Mouse (Mus musculus): ENCODE data around the gene Olfr1358. TPM values are rescaled to one million over a fixed set of nuclear protein-coding genes. Genes with fewer than 3 reads are reported as not detected.

Olfr1358 gene
- polyA plus RNA-seq, 1 experiment from 2014 or later: not detected

DNA sequence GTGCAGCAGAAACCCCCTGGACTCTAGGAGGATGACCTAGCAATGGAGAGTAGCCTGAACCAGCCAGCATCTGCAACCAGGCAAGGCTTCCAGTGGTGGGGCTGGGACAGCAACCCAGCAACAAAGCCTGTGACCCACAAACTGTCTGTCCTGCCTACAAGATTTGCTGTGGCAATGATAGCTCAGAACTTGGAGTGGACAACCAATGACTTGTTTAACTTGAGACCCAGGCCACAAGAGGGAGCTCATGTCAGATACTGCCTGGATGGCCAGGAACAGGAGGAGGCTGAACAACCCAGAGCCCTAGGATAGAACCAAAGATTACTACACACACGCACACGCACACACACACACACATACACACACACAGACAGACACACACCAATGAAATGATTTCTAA lies 23.7 kb downstream of the Olfr1358 start:
- no peaks in the 10 kb centered on the region for H3K36me3 ChIP-seq (replicated peaks; ENCODE audit: control insufficient read depth, insufficient read depth)
- ATAC-seq (ENCODE audit: low FRiP score): no peak
- no peak overlapping the region for H3K4me3 ChIP-seq (replicated peaks; ENCODE audit: low read length)
- H3K4me1 ChIP-seq (replicated peaks; ENCODE audit: control insufficient read depth, insufficient read depth, low read length): no peaks in the 10 kb centered on the region
- no peak overlapping the region for H3K27ac ChIP-seq
- no peak overlapping the region for H3K4me2 ChIP-seq (replicated peaks)
- WGBS: 70% methylated on average over 2 of the region's 2 CpGs
- DNase-seq (ENCODE audit: low spot score): no peak
- H3K27me3 ChIP-seq (ENCODE audit: control insufficient read depth, insufficient read depth, low read length): no peaks in the 10 kb centered on the region
- H3K9ac ChIP-seq: no peak overlapping the region
- H3K9me3 ChIP-seq (ENCODE audit: control insufficient read depth, low read length): no peaks in the 10 kb centered on the region

DNA sequence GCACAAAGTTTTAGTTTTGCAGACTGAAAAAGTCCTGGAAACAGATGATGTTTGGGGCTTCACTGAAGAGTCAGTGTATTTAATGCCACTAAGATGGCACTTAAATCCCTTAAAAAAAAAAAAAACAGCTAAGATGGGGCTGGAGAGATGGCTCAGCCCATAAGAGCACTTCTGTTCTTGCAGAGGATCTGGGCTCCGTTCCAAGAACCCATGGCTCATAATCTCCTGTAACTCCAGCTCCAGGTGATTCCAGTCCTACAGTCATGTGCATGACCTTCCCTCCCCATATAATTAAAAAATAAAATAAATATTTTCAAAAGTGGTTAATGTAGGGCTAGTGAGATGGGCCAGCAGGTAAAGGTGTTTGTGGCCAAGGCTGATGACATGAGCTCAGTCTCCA lies 47.8 kb downstream of the Olfr1358 start:
- Histone ChIP-seq H3K4me2 (replicated peaks) (no peak overlapping the region), H3K27ac (no peak overlapping the region), H3K9me3 (ENCODE audit: control insufficient read depth, low read length) (no peaks in the 10 kb centered on the region), H3K4me3 (replicated peaks; ENCODE audit: low read length) (no peak overlapping the region), H3K9ac (no peak overlapping the region), H3K27me3 (ENCODE audit: control insufficient read depth, insufficient read depth, low read length) (no peaks in the 10 kb centered on the region), H3K4me1 (replicated peaks; ENCODE audit: control insufficient read depth, insufficient read depth, low read length) (no peaks in the 10 kb centered on the region), H3K36me3 (replicated peaks; ENCODE audit: control insufficient read depth, insufficient read depth) (no peaks in the 10 kb centered on the region)
- ATAC-seq (ENCODE audit: low FRiP score) (no peak), DNase-seq (ENCODE audit: low spot score) (no peak)
- 94% methylated on average over 1 of the region's 1 CpGs for WGBS

- 89% methylated on average over 3 of the region's 3 CpGs for WGBS
- no peaks in the 10 kb centered on the region for H3K27me3 ChIP-seq (ENCODE audit: control insufficient read depth, insufficient read depth, low read length)
- no peaks in the 10 kb centered on the region for H3K9me3 ChIP-seq (ENCODE audit: control insufficient read depth, low read length)
- no peak for ATAC-seq (ENCODE audit: low FRiP score)
- no peaks in the 10 kb centered on the region for H3K36me3 ChIP-seq (replicated peaks; ENCODE audit: control insufficient read depth, insufficient read depth)
- no peak for DNase-seq (ENCODE audit: low spot score)
- H3K27ac ChIP-seq: no peak overlapping the region
- no peak overlapping the region for H3K9ac ChIP-seq
- H3K4me2 ChIP-seq (replicated peaks): no peak overlapping the region
- H3K4me3 ChIP-seq (replicated peaks; ENCODE audit: low read length): no peak overlapping the region
- no peaks in the 10 kb centered on the region for H3K4me1 ChIP-seq (replicated peaks; ENCODE audit: control insufficient read depth, insufficient read depth, low read length)
These were observed 52.0 kb downstream of the Olfr1358 start for GRCm38 (mm10) chr10:78569191-78569590.

DNA sequence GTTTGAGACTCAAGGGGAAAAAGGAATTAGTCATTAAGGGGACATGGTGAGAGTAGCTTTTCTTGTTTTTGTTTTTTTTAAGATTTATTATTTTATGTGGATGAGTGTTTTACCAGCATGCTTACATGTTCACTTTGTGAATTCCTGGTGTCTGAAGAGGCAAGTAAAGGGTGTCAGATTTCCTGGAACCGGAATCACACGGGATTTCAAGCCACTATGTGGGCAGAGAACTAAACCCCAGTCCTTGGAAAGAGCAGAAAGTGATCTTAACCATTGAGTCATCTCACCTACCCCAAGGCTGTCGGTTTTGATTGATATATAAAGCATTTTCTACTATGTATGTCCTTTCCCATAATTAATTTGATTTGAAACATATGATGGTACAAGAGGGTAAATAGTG lies 52.5 kb downstream of the Olfr1358 start:
- H3K4me2 ChIP-seq (replicated peaks): no peak overlapping the region
- H3K36me3 ChIP-seq (replicated peaks; ENCODE audit: control insufficient read depth, insufficient read depth): no peaks in the 10 kb centered on the region
- WGBS: 66% methylated on average over 3 of the region's 3 CpGs
- no peak overlapping the region for H3K27ac ChIP-seq
- no peaks in the 10 kb centered on the region for H3K4me1 ChIP-seq (replicated peaks; ENCODE audit: control insufficient read depth, insufficient read depth, low read length)
- no peaks in the 10 kb centered on the region for H3K9me3 ChIP-seq (ENCODE audit: control insufficient read depth, low read length)
- H3K9ac ChIP-seq: no peak overlapping the region
- DNase-seq (ENCODE audit: low spot score) (no peak), ATAC-seq (ENCODE audit: low FRiP score) (no peak)
- no peaks in the 10 kb centered on the region for H3K27me3 ChIP-seq (ENCODE audit: control insufficient read depth, insufficient read depth, low read length)
- no peak overlapping the region for H3K4me3 ChIP-seq (replicated peaks; ENCODE audit: low read length)

Small RNA genes lying within 50 kb of the gene (microRNA-seq; reads per million reads assigned to microRNA genes)
- gene Gm27541: not detected

Other genes starting within 250 kb of the Olfr1358 start
- gene Agpat3, start 164.9 kb upstream of the Olfr1358 start, polyA plus RNA-seq (2014; fragmentation: Nextera tagmentation; extraction: Ambion mirVana): 80.3 and 81.5 TPM in 2 replicates
- gene Rrp1, start 104.4 kb upstream of the Olfr1358 start, polyA plus RNA-seq (2014; fragmentation: Nextera tagmentation; extraction: Ambion mirVana): 324 and 336 TPM in 2 replicates
- gene Cstb, start 91.8 kb upstream of the Olfr1358 start, polyA plus RNA-seq (2014; fragmentation: Nextera tagmentation; extraction: Ambion mirVana): 97.3 and 119 TPM in 2 replicates
- 30.0 and 32.9 TPM in 2 replicates for gene Pdxk, start 52.5 kb upstream of the Olfr1358 start, polyA plus RNA-seq (2014; fragmentation: Nextera tagmentation; extraction: Ambion mirVana)
- 42.7 and 46.0 TPM in 2 replicates for gene Ilvbl, start 56.9 kb downstream of the Olfr1358 start, polyA plus RNA-seq (2014; fragmentation: Nextera tagmentation; extraction: Ambion mirVana)
- 3.6 and 4.2 TPM in 2 replicates for gene Syde1, start 74.5 kb downstream of the Olfr1358 start, polyA plus RNA-seq (2014; fragmentation: Nextera tagmentation; extraction: Ambion mirVana)
- not detected in 2 replicates for gene Olfr1357, start 100.6 kb downstream of the Olfr1358 start, polyA plus RNA-seq (2014; fragmentation: Nextera tagmentation; extraction: Ambion mirVana)
- not detected in 2 replicates for gene Casp14, start 200.9 kb downstream of the Olfr1358 start, polyA plus RNA-seq (2014; fragmentation: Nextera tagmentation; extraction: Ambion mirVana)
- gene Ccdc105, start 235.6 kb downstream of the Olfr1358 start, polyA plus RNA-seq (2014; fragmentation: Nextera tagmentation; extraction: Ambion mirVana): 0.23 and 0.35 TPM in 2 replicates